Mouse (Mus musculus) forebrain, embryonic 13.5 days (tissue): ENCODE results near the gene Avil. TPM values are rescaled to one million over a fixed set of nuclear protein-coding genes. Genes with fewer than 3 reads are reported as not detected.

Source experiments
- ATAC-seq: fragments of 200-750 bp; cut with Nextera tagmentation; 2 replicates; pipeline ENCODE4 v1.8.0; 2017
- H3K27ac ChIP-seq: fragments of 300-500 bp; sonication (generic); 2 replicates; pipeline ENCODE4 v1.5.1; 2015; ENCODE audit warnings: inconsistent platforms, mild to moderate bottlenecking, moderate library complexity
- H3K27me3 ChIP-seq: fragments of 300-500 bp; sonication (generic); 2 replicates; pipeline ENCODE4 v1.6.1; 2015; ENCODE audit warnings: mild to moderate bottlenecking, inconsistent platforms
- H3K36me3 ChIP-seq: fragments of 300-500 bp; sonication (generic); 2 replicates; pipeline ENCODE4 v1.6.1; 2015; ENCODE audit warnings: mild to moderate bottlenecking, inconsistent platforms; ENCODE audit not compliant: poor library complexity, severe bottlenecking
- H3K4me1 ChIP-seq: fragments of 300-500 bp; sonication (generic); 2 replicates; pipeline ENCODE4 v1.6.1; 2015; ENCODE audit warnings: inconsistent platforms
- H3K4me2 ChIP-seq: fragments of 300-500 bp; sonication (generic); 2 replicates; pipeline ENCODE4 v1.6.1; 2015; ENCODE audit warnings: inconsistent platforms, mild to moderate bottlenecking, moderate library complexity
- H3K4me3 ChIP-seq: fragments of 300-500 bp; sonication (generic); 2 replicates; pipeline ENCODE4 v1.5.1; 2015; ENCODE audit warnings: mild to moderate bottlenecking, inconsistent platforms
- H3K9ac ChIP-seq: fragments of 300-500 bp; sonication (generic); 2 replicates; pipeline ENCODE4 v1.6.1; 2015; ENCODE audit warnings: mild to moderate bottlenecking, inconsistent platforms
- H3K9me3 ChIP-seq: fragments of 300-500 bp; sonication (generic); replicated peaks from 2 replicates; pipeline ENCODE4 v1.6.1; 2016; ENCODE audit warnings: inconsistent platforms
- WGBS: fragments of 180-500 bp; shearing (Covaris S2); methylation state at CpG from one replicate; pipeline ENCODE4 v1.1.7; 2015; 5-methylcytosine and 5-hydroxymethylcytosine counted together
- polyA plus RNA-seq: library from polyadenylated mRNA; unstranded; fragments of >200 nt; fragmentation: Nextera tagmentation; extraction: Ambion mirVana; gene quantifications from 2 replicates; pipeline ENCODE4 v1.2.1, GENCODE M21; 2015

The Avil gene
- polyA plus RNA-seq, 1 experiment from 2014 or later: 0.19 TPM

- WGBS: 1% methylated on average over 20 of the region's 20 CpGs
- no peak; the same call in 1 of the 2 replicates for ATAC-seq
- Histone ChIP-seq H3K4me3 (peak overlapping the region; percentile 84), H3K9ac (peak overlapping the region; percentile 79), H3K27me3 (peaks cover 10% of the 10 kb centered on the region; the same call in 1 of the 2 replicates), H3K4me2 (peak overlapping the region; percentile 99), H3K4me1 (peaks cover 16% of the 10 kb centered on the region), H3K27ac (no peak overlapping the region), H3K9me3 (no peaks in the 10 kb centered on the region), H3K36me3 (peaks cover 5% of the 10 kb centered on the region)
Measured at GRCm38 (mm10) chr10:127040569-127041214, 40.2 kb downstream of the Avil start.

DNA sequence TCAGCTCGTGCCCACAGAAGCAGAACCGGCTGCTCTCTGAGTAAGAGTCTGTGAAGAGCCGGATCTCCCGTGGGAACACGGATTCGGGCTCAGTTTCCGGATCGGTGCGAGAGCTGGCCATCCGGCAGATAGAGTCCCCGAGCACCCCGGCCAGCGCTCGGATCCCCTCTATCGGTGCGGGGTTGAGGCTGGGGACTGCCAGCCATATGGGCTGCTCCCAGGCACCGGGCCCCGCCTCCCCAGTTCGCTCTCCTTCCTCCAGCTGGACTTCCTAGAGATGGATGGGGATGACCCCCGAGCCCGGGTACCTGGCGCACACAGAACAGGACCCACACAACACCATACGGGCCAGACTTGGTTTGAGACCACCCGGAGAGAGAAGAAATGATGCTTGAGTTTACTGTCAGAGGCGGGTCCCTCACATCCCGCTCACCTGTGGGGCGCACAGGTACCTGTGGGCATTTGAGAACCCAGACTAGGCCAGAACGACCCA is 40.8 kb downstream of the Avil start, which contains the start of the genes Mettl1 and Eef1akmt3:
Gene Mettl1 (plus strand): TSS at position 141 of the 493 bp plus-strand sequence.
Gene Eef1akmt3 (minus strand): TSS at position 240 of the 493 bp plus-strand sequence.
- Histone ChIP-seq H3K4me2 (peak within 1 kb of the TSS; percentile 99), H3K27ac (no peak within 1 kb of the TSS), H3K36me3 (peaks cover 5% of the 10 kb centered on the region), H3K4me3 (peak within 1 kb of the TSS; percentile 84), H3K9me3 (no peaks in the 10 kb centered on the region), H3K4me1 (peaks cover 16% of the 10 kb centered on the region), H3K9ac (peak within 1 kb of the TSS; percentile 79), H3K27me3 (peaks cover 10% of the 10 kb centered on the region; the same call in 1 of the 2 replicates)
- peak; percentile 74 for ATAC-seq
- WGBS: under 1% methylated on average over 28 of the region's 28 CpGs

GRCm38 (mm10) chr10:127041774-127042338 is 41.3 kb downstream of the Avil start:
- H3K4me1 ChIP-seq: peaks cover 16% of the 10 kb centered on the region
- no peaks in the 10 kb centered on the region for H3K9me3 ChIP-seq
- H3K36me3 ChIP-seq: peaks cover 5% of the 10 kb centered on the region
- ATAC-seq: peak; percentile 93
- peaks cover 10% of the 10 kb centered on the region; the same call in 1 of the 2 replicates for H3K27me3 ChIP-seq
- H3K27ac ChIP-seq: no peak overlapping the region
- peak overlapping the region; percentile 79 for H3K9ac ChIP-seq
- peak overlapping the region; percentile 99 for H3K4me2 ChIP-seq
- WGBS: under 1% methylated on average over 44 of the region's 44 CpGs
- peak overlapping the region; percentile 84 for H3K4me3 ChIP-seq

DNA sequence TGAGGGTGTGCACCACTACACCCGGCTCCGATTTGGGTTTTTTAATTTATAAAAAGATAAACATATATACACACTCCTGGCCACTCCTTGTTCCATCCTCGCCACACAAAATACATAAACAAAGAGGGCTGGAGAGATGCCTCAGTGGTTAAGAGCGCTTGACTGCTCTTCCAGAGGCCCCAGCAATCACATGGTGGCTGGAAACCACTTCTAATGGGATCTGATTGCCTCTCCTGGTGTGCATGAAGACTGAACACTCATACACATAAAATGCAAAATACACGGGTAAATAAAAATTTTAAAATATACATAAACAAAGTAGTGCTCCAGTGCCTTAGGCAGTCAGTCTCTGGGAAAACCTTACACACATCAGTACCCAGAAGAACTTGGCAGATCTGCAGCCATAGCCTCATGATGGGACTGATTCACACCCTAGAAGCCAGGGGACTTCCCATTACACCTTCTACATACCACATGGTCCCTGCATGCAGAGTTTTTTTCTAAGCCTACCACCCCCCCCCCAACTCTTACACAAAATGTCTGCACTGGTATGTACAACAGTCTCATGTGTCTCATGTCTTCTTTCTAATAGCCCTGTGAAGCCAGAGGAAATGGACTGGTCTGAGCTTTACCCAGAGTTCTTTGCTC is 42.1 kb downstream of the Avil start:
- Histone ChIP-seq H3K27ac (no peak overlapping the region), H3K27me3 (peaks cover 17% of the 10 kb centered on the region), H3K9me3 (no peaks in the 10 kb centered on the region), H3K9ac (peak overlapping the region; percentile 79), H3K4me2 (peak overlapping the region; percentile 99), H3K4me1 (peaks cover 16% of the 10 kb centered on the region), H3K36me3 (peaks cover 5% of the 10 kb centered on the region), H3K4me3 (peak overlapping the region; percentile 84)
- no peak for ATAC-seq
- WGBS: 17% methylated on average over 5 of the region's 5 CpGs

GRCm38 (mm10) chr10:127043187-127043586 is 42.7 kb downstream of the Avil start:
- no peak overlapping the region for H3K27ac ChIP-seq
- peaks cover 16% of the 10 kb centered on the region for H3K4me1 ChIP-seq
- H3K4me2 ChIP-seq: peak overlapping the region; percentile 99; the same call in 1 of the 2 replicates
- peaks cover 23% of the 10 kb centered on the region for H3K27me3 ChIP-seq
- H3K9me3 ChIP-seq: no peaks in the 10 kb centered on the region
- no peak overlapping the region for H3K4me3 ChIP-seq
- WGBS: 85% methylated on average over 6 of the region's 6 CpGs
- peaks cover 5% of the 10 kb centered on the region for H3K36me3 ChIP-seq
- H3K9ac ChIP-seq: no peak overlapping the region
- ATAC-seq: no peak

DNA sequence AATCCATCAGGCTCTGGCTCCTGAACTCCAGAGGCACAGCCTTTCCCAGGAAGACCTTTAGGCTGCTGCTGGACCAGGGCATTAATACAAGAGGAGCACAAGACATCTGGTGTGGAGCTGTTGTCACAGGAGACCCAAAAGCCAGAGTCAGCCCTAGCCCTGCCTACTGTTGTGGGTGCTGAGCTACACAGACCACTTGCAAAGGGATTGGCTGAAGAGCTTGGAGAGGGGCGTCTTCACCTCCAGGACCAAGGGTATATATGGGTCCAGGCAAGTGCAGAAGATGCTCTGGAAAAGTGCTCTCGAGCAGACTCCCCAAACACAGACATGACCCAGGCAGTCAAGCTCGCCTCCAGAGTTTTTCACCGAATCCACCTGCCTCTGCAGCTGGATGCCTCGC is 47.4 kb downstream of the Avil start, which contains the start of gene Cyp27b1:
Gene Cyp27b1 (plus strand): TSS at position 297 of the 400 bp plus-strand sequence.
- Histone ChIP-seq H3K9me3 (no peaks in the 10 kb centered on the region), H3K4me2 (peak within 1 kb of the TSS; percentile 2; the same call in 1 of the 2 replicates), H3K9ac (no peak within 1 kb of the TSS), H3K27ac (no peak within 1 kb of the TSS), H3K4me3 (peak within 1 kb of the TSS; percentile 3; the same call in 1 of the 2 replicates), H3K27me3 (peaks cover 54% of the 10 kb centered on the region), H3K36me3 (peaks cover 7% of the 10 kb centered on the region), H3K4me1 (peaks cover 12% of the 10 kb centered on the region)
- 32% methylated on average over 5 of the region's 5 CpGs for WGBS
- ATAC-seq: no peak

DNA sequence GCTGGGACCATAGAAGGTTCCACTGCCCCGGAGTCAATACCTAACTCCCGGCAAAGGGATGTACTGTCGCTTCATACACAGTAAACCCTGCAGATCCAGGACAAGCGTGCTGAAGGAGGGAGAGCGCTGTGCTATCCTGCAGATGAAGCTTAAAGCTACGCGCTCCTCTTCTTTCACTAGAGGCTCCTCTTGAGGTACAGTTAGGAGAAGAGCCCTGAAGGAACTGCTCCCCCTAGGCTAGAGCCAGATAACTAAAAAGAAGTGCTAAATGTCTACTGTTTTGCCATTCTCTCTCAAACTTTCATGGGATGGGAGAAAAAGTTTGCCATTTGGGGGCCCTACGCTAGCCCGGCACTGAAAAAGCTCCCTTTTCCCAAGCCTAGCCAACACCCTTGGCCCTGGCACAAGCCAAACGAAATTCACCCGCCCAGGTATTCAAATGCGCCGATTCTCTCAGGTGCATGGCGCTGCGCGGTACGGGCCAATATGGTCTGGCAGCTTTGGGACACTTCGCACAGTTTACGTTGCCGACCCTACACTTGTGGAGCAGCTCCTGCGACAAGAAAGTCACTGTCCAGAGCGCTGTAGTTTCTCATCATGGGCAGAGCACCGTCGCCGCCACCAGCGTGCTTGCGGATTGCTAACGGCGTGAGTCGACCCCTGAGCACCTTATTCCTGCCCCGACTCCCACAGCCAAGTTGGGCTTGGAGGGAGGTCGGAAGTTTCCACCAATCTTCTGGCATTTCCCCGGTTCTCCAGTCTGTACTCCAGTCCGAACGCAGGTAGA is 48.3 kb downstream of the Avil start:
- Histone ChIP-seq H3K4me1 (peaks cover 11% of the 10 kb centered on the region), H3K36me3 (peaks cover 16% of the 10 kb centered on the region), H3K27ac (no peak overlapping the region), H3K4me2 (peak overlapping the region; percentile 2; the same call in 1 of the 2 replicates), H3K27me3 (peaks cover 54% of the 10 kb centered on the region), H3K9ac (no peak overlapping the region), H3K9me3 (no peaks in the 10 kb centered on the region), H3K4me3 (peak overlapping the region; percentile 3; the same call in 1 of the 2 replicates)
- WGBS: 3% methylated on average over 35 of the region's 35 CpGs
- ATAC-seq: no peak

- peak overlapping the region; percentile 2; the same call in 1 of the 2 replicates for H3K4me2 ChIP-seq
- no peak overlapping the region for H3K27ac ChIP-seq
- WGBS: 2% methylated on average over 29 of the region's 29 CpGs
- peaks cover 11% of the 10 kb centered on the region for H3K4me1 ChIP-seq
- H3K9ac ChIP-seq: 0 out of 2 replicates have a peak overlapping the region, but pooled peaks have one; percentile 14
- H3K27me3 ChIP-seq: peaks cover 54% of the 10 kb centered on the region
- H3K9me3 ChIP-seq: no peaks in the 10 kb centered on the region
- peak overlapping the region; percentile 3; the same call in 1 of the 2 replicates for H3K4me3 ChIP-seq
- ATAC-seq: no peak
- peaks cover 23% of the 10 kb centered on the region for H3K36me3 ChIP-seq
Measured at GRCm38 (mm10) chr10:127049395-127050118, 49.0 kb downstream of the Avil start.

- Histone ChIP-seq H3K27ac (no peak overlapping the region), H3K4me3 (no peak overlapping the region), H3K4me1 (peaks cover 11% of the 10 kb centered on the region), H3K27me3 (peaks cover 54% of the 10 kb centered on the region), H3K9me3 (no peaks in the 10 kb centered on the region), H3K4me2 (no peak overlapping the region), H3K9ac (no peak overlapping the region), H3K36me3 (peaks cover 24% of the 10 kb centered on the region)
- no peak for ATAC-seq
- 17% methylated on average over 10 of the region's 10 CpGs for WGBS
Measured at GRCm38 (mm10) chr10:127050119-127050474, 49.6 kb downstream of the Avil start.

DNA sequence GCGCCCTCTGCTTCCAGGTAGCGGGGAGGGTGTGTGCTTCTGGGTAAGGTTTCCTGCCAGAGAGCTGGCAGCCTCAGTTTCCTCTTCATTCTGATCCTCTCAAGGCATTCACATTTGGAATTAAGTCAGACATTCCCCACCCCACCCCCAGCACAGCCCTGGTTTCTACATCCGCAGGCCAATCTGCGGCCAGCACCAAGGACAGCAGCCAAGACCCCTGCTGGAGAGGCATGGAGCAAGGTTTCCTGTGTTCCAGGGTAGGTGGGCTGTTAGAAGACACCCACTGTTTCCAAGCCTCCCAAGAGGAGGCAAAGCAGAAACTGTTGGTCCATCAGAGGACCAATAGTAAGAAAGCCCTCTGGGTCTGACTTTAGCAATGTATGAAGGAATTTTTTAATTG is 54.1 kb downstream of the Avil start:
- H3K4me3 ChIP-seq: no peak overlapping the region
- H3K36me3 ChIP-seq: peaks cover 53% of the 10 kb centered on the region
- H3K27ac ChIP-seq: no peak overlapping the region
- peaks cover 16% of the 10 kb centered on the region for H3K4me1 ChIP-seq
- H3K9ac ChIP-seq: no peak overlapping the region
- peaks cover 27% of the 10 kb centered on the region for H3K27me3 ChIP-seq
- 74% methylated on average over 4 of the region's 4 CpGs for WGBS
- H3K9me3 ChIP-seq: no peaks in the 10 kb centered on the region
- H3K4me2 ChIP-seq: no peak overlapping the region
- no peak for ATAC-seq

DNA sequence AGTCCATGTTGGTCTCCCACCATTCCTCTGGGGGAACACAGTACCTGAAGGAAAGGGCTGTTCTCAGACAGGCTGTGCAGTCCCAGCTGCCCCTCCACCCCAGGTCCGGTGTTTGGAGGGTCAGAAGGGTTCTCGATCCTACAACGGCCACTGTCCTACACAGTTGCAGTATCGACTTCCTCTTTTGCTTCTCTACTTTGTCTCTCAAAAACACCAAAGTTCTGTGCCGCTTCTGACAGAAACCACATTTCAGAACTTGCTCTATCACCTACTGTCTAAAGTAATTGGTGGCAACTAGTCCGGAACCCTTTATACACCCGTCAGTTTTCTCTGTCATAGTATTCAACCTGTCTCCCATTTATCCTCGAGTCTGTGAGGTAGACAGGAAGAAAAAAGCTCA is 54.9 kb downstream of the Avil start:
- peaks cover 17% of the 10 kb centered on the region for H3K4me1 ChIP-seq
- ATAC-seq: no peak
- WGBS: 95% methylated on average over 8 of the region's 8 CpGs
- peaks cover 19% of the 10 kb centered on the region for H3K27me3 ChIP-seq
- no peak overlapping the region; the same call in 1 of the 2 replicates for H3K9ac ChIP-seq
- no peak overlapping the region for H3K4me3 ChIP-seq
- no peaks in the 10 kb centered on the region for H3K9me3 ChIP-seq
- H3K4me2 ChIP-seq: no peak overlapping the region
- H3K36me3 ChIP-seq: peaks cover 53% of the 10 kb centered on the region
- no peak overlapping the region for H3K27ac ChIP-seq
